Mouse (Mus musculus) adrenal gland, postnatal 25 days (tissue): ENCODE results near the gene Mrpl33. TPM values are rescaled to one million over a fixed set of nuclear protein-coding genes. Genes with fewer than 3 reads are reported as not detected.
A peak's percentile ranks its signal among the peaks of the same experiment; 100 is the strongest.

ENCODE experiments used
- DNase-seq: peaks from one replicate; pipeline ENCODE4 v3.0.0; 2021; ENCODE audit warnings: mixed read lengths
- microRNA-seq, 2 experiments: library from miRNA; unstranded; fragments of <30 nt; microRNA quantifications; one replicate each; pipeline ENCODE4 v1.2.0; 2021
- total RNA-seq: library from RNA; stranded (reverse); gene quantifications from 2 replicates; pipeline ENCODE4 v1.2.3, GENCODE M21; 2021

Gene Mrpl33
- total RNA-seq, 1 experiment from 2014 or later, result 439 TPM

GRCm38 (mm10) chr5:31698931-31699330 lies 102.2 kb downstream of the Mrpl33 start:
- DNase-seq, result no peak

GRCm38 (mm10) chr5:31699397-31699796 lies 102.7 kb downstream of the Mrpl33 start:
- no peak for DNase-seq

DNA sequence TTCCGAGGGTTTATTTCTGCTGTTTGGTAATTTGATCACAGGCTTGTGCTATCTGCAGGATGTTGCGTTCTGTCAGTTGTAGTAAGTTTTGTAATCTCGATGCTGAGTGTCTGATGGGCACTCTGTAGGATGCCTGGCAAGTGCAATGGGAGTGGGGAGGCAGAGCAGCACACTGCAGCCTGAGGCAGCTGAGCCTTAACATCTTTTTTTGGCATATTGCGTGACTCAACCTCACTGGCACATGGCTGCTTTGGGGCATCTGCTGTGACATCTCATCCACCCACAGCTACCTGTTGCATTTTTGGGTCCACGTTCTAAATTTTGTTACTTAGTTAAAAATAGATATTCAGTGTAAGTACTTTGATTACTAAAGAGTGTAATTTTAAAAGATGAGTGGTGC lies 108.2 kb downstream of the Mrpl33 start:
- DNase-seq, result no peak

DNA sequence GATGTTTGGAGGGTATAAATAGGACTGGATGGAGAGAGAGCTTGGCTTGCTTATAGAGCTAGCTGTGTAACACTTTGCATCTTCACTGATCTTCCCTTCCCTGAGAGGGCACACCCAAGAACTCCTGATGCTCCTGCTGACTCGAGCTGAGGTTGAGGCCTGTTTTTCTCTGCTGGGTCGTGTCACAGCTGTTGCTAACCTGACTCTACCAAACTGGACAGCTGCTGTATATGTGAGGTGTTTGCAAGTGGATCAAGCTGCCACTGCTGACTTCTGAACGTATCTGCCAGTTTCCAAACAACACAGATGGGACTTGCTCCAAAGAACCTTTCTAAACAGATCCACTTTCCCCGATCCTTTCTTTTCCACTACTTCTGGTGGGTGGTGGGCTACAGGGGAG lies 110.1 kb downstream of the Mrpl33 start:
- DNase-seq, result no peak

DNA sequence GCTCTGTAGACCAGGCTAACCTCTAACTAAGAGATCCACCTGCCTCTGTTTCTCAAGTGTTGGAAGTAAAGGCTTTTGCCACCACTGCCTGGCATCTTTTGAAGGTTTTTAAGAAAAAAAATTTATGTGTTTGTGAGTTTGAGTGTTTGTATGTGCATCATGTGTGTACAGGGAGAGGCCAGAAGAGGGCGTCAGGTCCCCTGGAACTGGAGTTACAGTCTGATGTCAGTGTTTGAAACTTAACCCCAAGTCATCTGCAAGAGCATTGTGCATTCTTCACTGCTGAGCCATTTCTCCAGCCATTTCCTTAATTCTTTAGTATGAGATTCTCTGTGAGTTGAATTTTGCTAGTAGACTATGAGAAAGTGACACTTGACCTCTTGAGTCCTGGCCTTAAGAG lies 112.7 kb downstream of the Mrpl33 start:
- peak; percentile 23 for DNase-seq

GRCm38 (mm10) chr5:31713280-31713711 lies 116.6 kb downstream of the Mrpl33 start:
- no peak for DNase-seq

DNA sequence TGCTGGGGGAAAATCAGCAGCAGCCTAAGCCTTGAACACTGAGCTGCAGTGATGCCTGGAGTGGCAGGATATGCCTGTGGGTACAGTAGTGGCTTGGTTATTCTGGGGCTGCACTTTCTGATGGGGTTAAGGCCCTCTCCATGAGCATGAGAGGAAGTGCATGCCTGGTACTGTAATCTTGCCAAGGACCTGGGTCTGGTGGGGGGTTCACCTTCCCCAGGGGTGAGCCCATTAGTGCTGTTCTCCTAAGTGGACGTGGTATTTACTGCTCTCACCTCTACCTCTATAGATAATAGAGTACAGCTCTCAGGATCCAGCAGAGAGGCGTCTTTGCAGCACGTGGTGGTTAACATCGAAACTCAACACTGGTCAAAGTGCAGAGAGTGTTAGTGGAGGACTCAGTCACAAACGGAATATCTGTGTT lies 117.1 kb downstream of the Mrpl33 start:
- DNase-seq, result no peak

Small RNA genes lying within 50 kb of the gene (microRNA-seq; reads per million reads assigned to microRNA genes)
- 0 reads per million in 2 experiments for gene Mir3473e

Other genes with a start within 250 kb of the Mrpl33 start
- 25.4 and 29.5 TPM in 2 replicates for gene Zfp512, start 144.5 kb upstream of the Mrpl33 start, total RNA-seq
- not detected in 2 replicates for gene 4930548H24Rik, start 111.2 kb upstream of the Mrpl33 start, total RNA-seq
- 20.5 and 30.4 TPM in 2 replicates for gene Gpn1, start 102.2 kb upstream of the Mrpl33 start, total RNA-seq
- gene Slc4a1ap, start 69.9 kb upstream of the Mrpl33 start, total RNA-seq, result 35.7 and 38.4 TPM in 2 replicates
- 16.3 and 23.0 TPM in 2 replicates for gene Supt7l, start 69.1 kb upstream of the Mrpl33 start, total RNA-seq
- 13.8 and 17.7 TPM in 2 replicates for gene Rbks, start 100.7 kb downstream of the Mrpl33 start, total RNA-seq
- 138 and 152 TPM in 2 replicates for gene Babam2, start 100.7 kb downstream of the Mrpl33 start, total RNA-seq